Mouse (Mus musculus) G1E-ER4 (cell line): ENCODE measurements around the gene Ndrg3. TPM values are rescaled to one million over a fixed set of nuclear protein-coding genes. Genes with fewer than 3 reads are reported as not detected.
A peak's percentile ranks its signal among the peaks of the same experiment; 100 is the strongest.

Source experiments
- GATA1 ChIP-seq: IDR thresholded peaks from one replicate; pipeline ENCODE4 v1.8.0; 2012; ENCODE audit warnings: low read length, inconsistent platforms
- polyA plus RNA-seq: library from polyadenylated mRNA; stranded (reverse); fragments of >175 nt; gene quantifications from 2 replicates; pipeline ENCODE4 v1.2.3, GENCODE M21; 2012

Gene Ndrg3
- polyA plus RNA-seq, 1 experiment, result 11.7 TPM

- no peak for TF ChIP-seq GATA1
These were observed 64.2 kb downstream of the Ndrg3 start for GRCm38 (mm10) chr2:156927663-156928062.

GRCm38 (mm10) chr2:156924210-156924898 lies 67.5 kb downstream of the Ndrg3 start:
- TF ChIP-seq GATA1, result peak; percentile 44

GRCm38 (mm10) chr2:156923057-156923456 lies 68.8 kb downstream of the Ndrg3 start:
- TF ChIP-seq GATA1, result no peak

- no peak for TF ChIP-seq GATA1
These were observed 72.1 kb downstream of the Ndrg3 start for GRCm38 (mm10) chr2:156919796-156920195.

- TF ChIP-seq GATA1, result no peak
These were observed 73.3 kb downstream of the Ndrg3 start for GRCm38 (mm10) chr2:156918562-156918961.

GRCm38 (mm10) chr2:156916419-156917125 lies 75.3 kb downstream of the Ndrg3 start:
- TF ChIP-seq GATA1, result no peak

- TF ChIP-seq GATA1, result no peak
These were observed 76.3 kb downstream of the Ndrg3 start for GRCm38 (mm10) chr2:156915559-156915958.

- TF ChIP-seq GATA1, result no peak
These were observed 78.7 kb downstream of the Ndrg3 start for GRCm38 (mm10) chr2:156913191-156913590.

- no peak for TF ChIP-seq GATA1
These were observed 86.7 kb downstream of the Ndrg3 start for GRCm38 (mm10) chr2:156904976-156905717.

- TF ChIP-seq GATA1, result no peak
These were observed 88.5 kb downstream of the Ndrg3 start for GRCm38 (mm10) chr2:156903367-156903766.

- no peak for TF ChIP-seq GATA1
These were observed 90.0 kb downstream of the Ndrg3 start for GRCm38 (mm10) chr2:156901883-156902282.

GRCm38 (mm10) chr2:156901344-156901743 lies 90.5 kb downstream of the Ndrg3 start:
- TF ChIP-seq GATA1, result no peak

GRCm38 (mm10) chr2:156899184-156899583 lies 92.7 kb downstream of the Ndrg3 start:
- no peak for TF ChIP-seq GATA1

GRCm38 (mm10) chr2:156898374-156898773 lies 93.5 kb downstream of the Ndrg3 start:
- TF ChIP-seq GATA1, result no peak

- TF ChIP-seq GATA1, result no peak
These were observed 94.8 kb downstream of the Ndrg3 start for GRCm38 (mm10) chr2:156897034-156897433.

GRCm38 (mm10) chr2:156896384-156896914 lies 95.4 kb downstream of the Ndrg3 start:
- no peak for TF ChIP-seq GATA1
